Mouse (Mus musculus) thymus, adult 2 months (tissue): ENCODE results near the gene Clrn2. TPM values are rescaled to one million over a fixed set of nuclear protein-coding genes. Genes with fewer than 3 reads are reported as not detected.

Source experiments
- DNase-seq: peaks from one replicate; pipeline ENCODE4 v3.0.0; 2021
- H3K27ac ChIP-seq: fragments of 200-500 bp; 2 replicates; pipeline ENCODE4 v1.5.1; 2012; ENCODE audit warnings: low read length, control low read depth; ENCODE audit not compliant: control insufficient read depth, insufficient read depth
- H3K27me3 ChIP-seq: fragments of 200-500 bp; 2 replicates; pipeline ENCODE4 v1.6.1; 2012; ENCODE audit warnings: mild to moderate bottlenecking, low read length, moderate library complexity, mixed read lengths; ENCODE audit not compliant: control insufficient read depth, insufficient read depth
- H3K36me3 ChIP-seq: fragments of 200-500 bp; 2 replicates; pipeline ENCODE4 v1.6.1; 2012; ENCODE audit warnings: mild to moderate bottlenecking, low read length, moderate library complexity; ENCODE audit not compliant: control insufficient read depth, insufficient read depth
- H3K4me1 ChIP-seq: fragments of 200-500 bp; replicated peaks from 2 replicates; pipeline ENCODE4 v1.6.1; 2012; ENCODE audit warnings: low read length; ENCODE audit not compliant: control insufficient read depth, insufficient read depth
- H3K4me3 ChIP-seq: fragments of 200-500 bp; 2 replicates; pipeline ENCODE4 v1.5.1; 2012; ENCODE audit warnings: mild to moderate bottlenecking, low read length, control low read depth, moderate library complexity; ENCODE audit not compliant: control insufficient read depth, insufficient read depth
- CTCF ChIP-seq: fragments of 200-500 bp; IDR thresholded peaks from 2 replicates; pipeline ENCODE4 v1.5.1; 2012; ENCODE audit warnings: mild to moderate bottlenecking, control low read depth, low read length, moderate library complexity, borderline replicate concordance; ENCODE audit not compliant: control insufficient read depth, poor library complexity, insufficient read depth; ENCODE audit errors: extremely low read depth
- POLR2A ChIP-seq: fragments of 200-500 bp; IDR thresholded peaks from 2 replicates; pipeline ENCODE4 v1.6.1; 2012; ENCODE audit warnings: mild to moderate bottlenecking, low read length, control low read depth, moderate library complexity; ENCODE audit not compliant: control insufficient read depth, poor library complexity, insufficient read depth; ENCODE audit errors: extremely low read depth
- WGBS: fragments of 180-500 bp; shearing (Covaris S2); methylation state at CpG from one replicate; pipeline ENCODE4 v1.1.7; 2018; 5-methylcytosine and 5-hydroxymethylcytosine counted together
- polyA plus RNA-seq: library from polyadenylated mRNA; depleted of rRNA; stranded (reverse); fragments of >200 nt; gene quantifications from 2 replicates; pipeline ENCODE4 v1.2.3, GENCODE M21; 2012

The Clrn2 gene
- polyA plus RNA-seq, 1 experiment: not detected

DNA sequence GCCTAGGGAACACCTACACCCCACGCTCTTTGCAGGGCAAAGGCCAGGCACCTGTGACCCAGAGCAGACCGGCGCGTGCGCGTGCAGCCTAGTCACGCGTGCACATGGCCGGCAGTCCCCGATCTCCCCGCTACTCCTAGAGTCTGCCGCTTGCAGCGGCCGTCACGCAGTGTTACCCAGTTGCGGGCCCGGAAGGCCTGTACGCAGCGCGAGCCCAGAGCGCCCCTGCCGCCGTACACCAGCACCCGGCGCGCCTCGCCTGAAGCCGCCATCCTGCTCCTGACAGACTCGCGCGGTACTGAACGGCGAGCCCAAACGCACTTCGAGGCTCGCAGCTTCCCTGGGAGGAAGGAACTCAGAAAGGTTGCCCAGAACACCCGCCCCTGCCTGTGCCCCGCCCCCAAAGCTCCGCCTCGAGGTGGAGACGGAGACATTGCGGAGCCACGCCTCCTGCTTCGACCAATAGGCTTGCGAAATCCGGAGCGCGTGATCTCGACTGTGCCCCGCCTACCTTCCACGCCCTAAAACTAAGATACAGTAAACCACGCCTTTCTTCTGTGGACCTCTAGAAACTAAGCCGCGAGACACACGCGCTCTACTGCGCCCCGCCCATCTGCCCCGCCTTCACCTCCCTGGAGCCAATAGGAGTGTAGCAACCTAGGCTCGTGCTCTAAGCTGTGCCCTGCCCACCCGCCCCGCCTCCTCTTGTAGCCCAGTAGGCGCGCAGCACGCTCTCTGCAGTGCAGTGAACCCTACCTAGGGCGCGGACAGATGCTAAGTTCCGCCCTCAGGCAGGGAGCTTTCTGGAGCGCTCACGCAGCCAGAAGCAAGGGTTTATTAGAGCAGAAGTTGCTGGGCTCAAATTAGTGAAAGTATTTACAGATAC is 3.5 kb upstream of the Clrn2 start, which contains the start of gene Qdpr:
Gene Qdpr (minus strand): TSS at position 406 of the 886 bp plus-strand sequence.
- no peak within 1 kb of the TSS for H3K27ac ChIP-seq
- peak; percentile 94 for DNase-seq
- peaks cover 9% of the 10 kb centered on the region for H3K4me1 ChIP-seq
- H3K36me3 ChIP-seq: no peaks in the 10 kb centered on the region
- TF ChIP-seq POLR2A: peak; percentile 61; the same call in 1 of the 2 replicates
- peak; percentile 56; the same call in 1 of the 2 replicates for TF ChIP-seq CTCF
- H3K27me3 ChIP-seq: no peaks in the 10 kb centered on the region
- under 1% methylated on average over 70 of the region's 70 CpGs for WGBS
- peak within 1 kb of the TSS; percentile 54 for H3K4me3 ChIP-seq

DNA sequence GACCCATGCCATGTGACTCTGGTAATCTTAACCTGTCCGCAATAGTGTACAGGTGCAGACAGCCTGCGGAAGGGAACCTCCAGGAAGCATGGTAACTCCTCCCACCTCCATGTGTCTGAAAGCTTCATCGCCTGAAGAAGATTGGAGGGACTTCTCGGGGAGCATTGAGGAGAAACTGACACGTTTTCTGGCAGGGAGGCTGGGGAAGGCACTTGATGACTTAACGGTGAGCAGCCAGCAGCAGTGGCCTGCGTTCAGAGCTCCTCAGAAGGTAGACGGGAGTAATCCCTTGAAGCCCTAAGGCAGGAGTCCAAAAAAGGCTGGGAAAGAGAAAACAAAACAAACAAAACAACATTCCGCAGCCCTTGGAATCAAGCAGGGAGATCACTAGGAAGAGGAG is 905 bp downstream of the Clrn2 start:
- H3K4me3 ChIP-seq: no peak overlapping the region
- WGBS: 54% methylated on average over 9 of the region's 9 CpGs
- TF ChIP-seq POLR2A: no peak
- no peak for TF ChIP-seq CTCF
- H3K27ac ChIP-seq: no peak overlapping the region
- H3K27me3 ChIP-seq: no peaks in the 10 kb centered on the region
- DNase-seq: no peak
- peaks cover 2% of the 10 kb centered on the region; the same call in 1 of the 2 replicates for H3K4me1 ChIP-seq
- no peaks in the 10 kb centered on the region for H3K36me3 ChIP-seq

DNA sequence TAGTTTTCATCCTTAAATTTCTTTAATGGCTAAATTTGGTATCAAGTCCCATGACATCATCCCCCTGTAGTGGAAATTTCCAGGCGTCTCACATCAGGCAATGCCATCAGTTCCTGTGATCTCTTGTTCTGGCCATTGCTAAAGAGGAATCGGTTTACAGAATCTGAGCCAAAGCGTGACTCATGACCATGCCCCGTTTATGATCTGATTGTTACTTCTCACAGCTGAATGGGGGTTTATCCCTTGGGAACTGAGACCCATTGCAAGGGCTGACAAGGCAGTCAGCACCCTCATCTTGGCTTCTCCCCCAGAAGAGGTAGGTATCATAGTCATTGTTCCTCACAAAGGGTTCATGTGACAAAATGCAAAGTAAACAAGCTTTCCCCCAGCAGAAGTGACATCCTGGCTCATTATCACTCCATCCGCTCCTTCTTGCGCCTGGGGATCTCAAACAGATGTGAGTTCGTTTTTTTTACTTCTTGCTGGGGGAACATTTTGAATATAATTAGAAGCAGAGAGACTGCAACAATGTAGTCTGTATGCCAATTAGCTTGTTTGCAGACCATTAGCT is 19.4 kb downstream of the Clrn2 start:
- TF ChIP-seq CTCF: no peak
- TF ChIP-seq POLR2A: no peak
- H3K27ac ChIP-seq: no peak overlapping the region
- WGBS: 32% methylated on average over 7 of the region's 7 CpGs

DNA sequence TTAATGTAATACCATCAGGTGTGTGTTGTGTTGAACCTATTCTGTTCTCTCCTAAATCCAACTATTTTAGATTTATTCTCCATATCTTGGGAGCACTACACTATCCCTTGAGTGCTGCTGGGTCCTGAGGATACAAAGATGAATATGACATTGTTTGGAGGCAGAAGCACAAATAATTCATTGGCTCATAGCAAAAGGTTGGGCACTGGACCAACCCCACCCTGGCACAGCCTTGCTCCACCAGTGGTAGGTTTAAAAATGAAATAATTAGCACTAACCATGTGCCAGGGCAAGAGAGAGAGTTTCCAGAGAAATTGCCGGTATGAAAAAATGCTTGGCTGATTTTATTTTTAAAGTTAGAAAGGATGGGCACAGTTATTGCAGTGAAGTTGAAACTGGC is 20.0 kb downstream of the Clrn2 start:
- no peak for TF ChIP-seq POLR2A
- no peak for TF ChIP-seq CTCF
- 81% methylated on average over 1 of the region's 1 CpGs for WGBS

More for the DNA sequence above, 19.4 kb downstream of the Clrn2 start:
- Histone ChIP-seq H3K36me3 (no peaks in the 10 kb centered on the region), H3K4me3 (no peak overlapping the region), H3K27me3 (no peaks in the 10 kb centered on the region), H3K4me1 (no peaks in the 10 kb centered on the region)
- DNase-seq: no peak

DNA sequence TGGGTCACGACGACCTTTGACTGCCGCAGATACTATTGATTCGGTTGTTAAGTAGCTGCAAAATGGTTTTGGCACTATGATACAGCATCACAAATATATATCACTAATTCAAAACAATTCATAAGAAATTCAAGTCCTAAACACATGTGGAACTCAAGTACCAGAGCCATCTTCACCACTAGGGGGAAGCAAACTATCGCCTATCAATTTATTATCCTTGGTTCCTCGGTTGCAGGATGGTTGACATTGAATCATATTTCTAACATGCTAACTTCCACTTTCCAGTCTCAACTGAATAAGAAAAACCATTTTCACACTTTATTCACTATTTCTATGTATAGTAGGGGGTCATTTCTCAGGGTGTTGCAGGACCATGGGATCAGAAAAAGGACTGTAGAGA is 20.7 kb downstream of the Clrn2 start:
- DNase-seq: peak; percentile 35
- TF ChIP-seq CTCF (no peak), POLR2A (no peak)
- H3K27ac ChIP-seq: no peak overlapping the region

More for the DNA sequence above, 20.0 kb downstream of the Clrn2 start:
- H3K36me3 ChIP-seq: no peaks in the 10 kb centered on the region
- DNase-seq: no peak
- no peak overlapping the region for H3K4me3 ChIP-seq
- H3K27ac ChIP-seq: no peak overlapping the region
- H3K4me1 ChIP-seq: no peaks in the 10 kb centered on the region
- no peaks in the 10 kb centered on the region for H3K27me3 ChIP-seq

DNA sequence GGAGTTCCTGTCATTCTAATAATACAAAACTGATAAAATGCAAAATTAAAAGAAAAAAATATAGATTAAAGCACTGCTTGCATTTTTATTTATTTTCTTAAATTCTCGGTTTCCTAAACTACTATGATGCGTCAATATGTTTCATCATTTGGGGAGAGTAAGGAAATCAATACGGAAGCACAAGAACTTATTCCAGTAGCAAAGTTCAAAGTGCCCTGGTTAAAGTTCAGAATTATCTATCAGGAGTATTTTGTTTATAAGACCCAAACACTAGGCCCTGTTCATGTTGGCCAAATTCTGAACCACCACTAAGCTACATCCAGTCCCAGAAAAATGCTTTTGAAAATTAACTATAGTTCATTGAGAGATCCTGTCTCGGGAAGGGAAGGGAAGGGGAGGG is 21.2 kb downstream of the Clrn2 start:
- H3K4me1 ChIP-seq: no peaks in the 10 kb centered on the region
- TF ChIP-seq CTCF (no peak), POLR2A (no peak)
- WGBS: 80% methylated on average over 4 of the region's 4 CpGs
- no peak overlapping the region for H3K27ac ChIP-seq
- no peaks in the 10 kb centered on the region for H3K27me3 ChIP-seq
- no peak for DNase-seq
- H3K4me3 ChIP-seq: no peak overlapping the region
- H3K36me3 ChIP-seq: no peaks in the 10 kb centered on the region

More for the DNA sequence above, 20.7 kb downstream of the Clrn2 start:
- no peaks in the 10 kb centered on the region for H3K27me3 ChIP-seq
- H3K4me3 ChIP-seq: no peak overlapping the region
- no peaks in the 10 kb centered on the region for H3K4me1 ChIP-seq
- WGBS: 24% methylated on average over 6 of the region's 6 CpGs
- H3K36me3 ChIP-seq: no peaks in the 10 kb centered on the region
